Mouse (Mus musculus) limb, embryonic 11.5 days (tissue): ENCODE measurements at regions not wholly inside any gene's neighbourhood (a gene's known extent, or its start where the extent isn't known, plus 50 kb on each side); places are given as distances from the start of the nearest gene placed in this dataset.

Experiments
- ATAC-seq: fragments of 200-750 bp; cut with Nextera tagmentation; 2 replicates; pipeline ENCODE4 v1.8.0; 2017; ENCODE audit warnings: low read depth; ENCODE audit not compliant: insufficient number of reproducible peaks, low FRiP score, low TSS enrichment
- DNase-seq: peaks from one replicate; pipeline ENCODE4 v3.0.0-alpha.2; 2015; ENCODE audit warnings: low spot score
- H3K27ac ChIP-seq: fragments of 300-500 bp; sonication (generic); replicated peaks from 2 replicates; pipeline ENCODE4 v1.5.1; 2014; ENCODE audit warnings: low read depth, mild to moderate bottlenecking, low read length
- H3K27me3 ChIP-seq: fragments of 300-500 bp; sonication (generic); 2 replicates; pipeline ENCODE4 v1.6.1; 2014; ENCODE audit warnings: mild to moderate bottlenecking, low read length, mixed read lengths; ENCODE audit not compliant: control insufficient read depth, insufficient read depth
- H3K36me3 ChIP-seq: fragments of 300-500 bp; sonication (generic); 2 replicates; pipeline ENCODE4 v1.6.1; 2014; ENCODE audit warnings: mild to moderate bottlenecking, low read length, moderate library complexity, mixed read lengths; ENCODE audit not compliant: control insufficient read depth, insufficient read depth
- H3K4me1 ChIP-seq: fragments of 300-500 bp; sonication (generic); 2 replicates; pipeline ENCODE4 v1.6.1; 2014; ENCODE audit warnings: low read length, mixed read lengths; ENCODE audit not compliant: control insufficient read depth, insufficient read depth
- H3K4me2 ChIP-seq: fragments of 300-500 bp; sonication (generic); 2 replicates; pipeline ENCODE4 v1.6.1; 2014; ENCODE audit warnings: low read depth, mild to moderate bottlenecking, moderate library complexity; ENCODE audit not compliant: severe bottlenecking
- H3K4me3 ChIP-seq: fragments of 300-500 bp; sonication (generic); 2 replicates; pipeline ENCODE4 v1.5.1; 2014; ENCODE audit warnings: low read depth, low read length
- H3K9ac ChIP-seq: fragments of 300-500 bp; sonication (generic); 2 replicates; pipeline ENCODE4 v1.6.1; 2014; ENCODE audit warnings: mild to moderate bottlenecking, low read length
- H3K9me3 ChIP-seq: fragments of 300-500 bp; sonication (generic); 2 replicates; pipeline ENCODE4 v1.6.1; 2016; ENCODE audit warnings: low read length; ENCODE audit not compliant: control insufficient read depth
- WGBS: fragments of 180-500 bp; shearing (Covaris S2); extraction: QIAGEN DNeasy Blood & Tissue Kit; methylation state at CpG from one replicate; pipeline ENCODE4 v1.1.7; 2014; 5-methylcytosine and 5-hydroxymethylcytosine counted together

GRCm38 (mm10) chr12:59382812-59383211 lies 163.3 kb upstream of the Fbxo33 start:
- H3K9ac ChIP-seq: no peak overlapping the region
- ATAC-seq: no peak
- H3K4me2 ChIP-seq: no peak overlapping the region
- no peaks in the 10 kb centered on the region for H3K4me1 ChIP-seq
- H3K36me3 ChIP-seq: no peaks in the 10 kb centered on the region
- no peaks in the 10 kb centered on the region for H3K9me3 ChIP-seq
- H3K4me3 ChIP-seq: no peak overlapping the region
- WGBS: 28% methylated on average over 3 of the region's 3 CpGs
- H3K27me3 ChIP-seq: no peaks in the 10 kb centered on the region
- peak; percentile 75 for DNase-seq
- H3K27ac ChIP-seq: no peak overlapping the region

GRCm38 (mm10) chr12:59341586-59341985 lies 122.1 kb upstream of the Fbxo33 start:
- 88% methylated on average over 2 of the region's 2 CpGs for WGBS
- no peaks in the 10 kb centered on the region for H3K27me3 ChIP-seq
- H3K27ac ChIP-seq: no peak overlapping the region
- H3K9me3 ChIP-seq: no peaks in the 10 kb centered on the region
- DNase-seq: no peak
- H3K4me2 ChIP-seq: no peak overlapping the region
- H3K36me3 ChIP-seq: no peaks in the 10 kb centered on the region
- no peak overlapping the region for H3K4me3 ChIP-seq
- H3K4me1 ChIP-seq: no peaks in the 10 kb centered on the region
- ATAC-seq: no peak
- no peak overlapping the region for H3K9ac ChIP-seq

DNA sequence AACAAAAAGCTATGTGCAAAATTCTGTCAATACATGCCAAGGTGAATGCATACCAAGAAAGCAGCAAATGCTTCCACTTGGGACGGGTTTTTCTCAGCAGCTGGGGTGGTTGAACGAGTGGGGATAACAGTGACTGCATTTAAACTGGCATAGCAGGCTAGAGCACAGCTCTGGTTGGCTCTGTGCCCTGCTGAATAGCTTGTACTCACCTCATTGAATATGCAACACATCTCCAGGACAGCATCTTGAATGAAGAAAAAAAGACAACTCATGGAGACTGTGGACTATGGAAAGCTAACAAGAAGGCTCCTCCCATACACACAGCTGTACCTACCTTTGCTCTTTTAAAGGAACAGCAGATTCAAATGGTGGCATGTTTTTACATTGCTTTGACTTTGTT lies 111.2 kb upstream of the Fbxo33 start:
- Histone ChIP-seq H3K9ac (no peak overlapping the region), H3K36me3 (no peaks in the 10 kb centered on the region), H3K4me1 (no peaks in the 10 kb centered on the region), H3K9me3 (no peaks in the 10 kb centered on the region), H3K4me3 (no peak overlapping the region), H3K27ac (no peak overlapping the region), H3K4me2 (no peak overlapping the region), H3K27me3 (no peaks in the 10 kb centered on the region)
- DNase-seq: no peak
- no peak for ATAC-seq
- WGBS: 79% methylated on average over 2 of the region's 2 CpGs

DNA sequence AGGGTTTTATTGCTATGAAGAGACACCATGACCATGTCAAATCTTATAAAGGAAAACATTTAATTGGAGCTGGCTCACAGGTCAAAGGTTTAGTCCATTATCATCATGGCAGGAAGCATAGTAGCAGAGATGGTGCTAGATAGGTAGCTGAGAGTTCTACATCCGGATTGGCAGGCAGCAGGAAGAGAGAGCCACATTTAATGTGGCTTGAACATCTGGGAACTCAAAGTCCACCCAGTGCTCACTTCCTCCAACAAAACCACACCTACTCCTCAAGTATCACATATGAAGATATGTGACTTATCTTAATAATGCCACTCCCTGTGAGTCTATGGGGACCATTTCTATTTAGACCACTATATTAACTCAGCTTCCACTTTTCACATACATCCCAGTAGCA lies 93.2 kb upstream of the Fbxo33 start:
- H3K27ac ChIP-seq: no peak overlapping the region
- ATAC-seq (no peak), DNase-seq (no peak)
- H3K9ac ChIP-seq: no peak overlapping the region
- H3K4me3 ChIP-seq: no peak overlapping the region
- no peak overlapping the region for H3K4me2 ChIP-seq
- H3K27me3 ChIP-seq: no peaks in the 10 kb centered on the region
- no peaks in the 10 kb centered on the region for H3K36me3 ChIP-seq
- H3K4me1 ChIP-seq: no peaks in the 10 kb centered on the region
- WGBS: 79% methylated on average over 1 of the region's 1 CpGs
- no peaks in the 10 kb centered on the region for H3K9me3 ChIP-seq

DNA sequence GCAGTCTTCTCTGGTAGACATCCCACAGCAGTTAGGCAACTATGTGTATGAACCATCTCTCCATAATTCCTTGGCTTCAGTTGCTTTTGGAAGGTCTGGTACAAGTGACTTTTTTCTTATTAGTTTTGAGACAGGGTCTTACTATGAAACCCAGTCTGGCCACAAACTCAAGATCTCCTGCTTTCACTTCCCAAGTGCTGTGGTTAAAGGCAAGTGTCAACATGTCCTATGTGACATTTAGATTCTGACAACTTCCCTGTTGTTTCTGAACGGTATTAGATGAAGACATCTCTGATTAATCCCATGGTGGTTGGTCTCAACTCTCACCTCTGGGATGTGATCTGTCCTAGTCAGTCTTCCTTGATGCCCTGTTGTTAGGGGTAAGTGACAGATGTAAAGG lies 88.4 kb upstream of the Fbxo33 start:
- no peak overlapping the region for H3K4me2 ChIP-seq
- H3K4me1 ChIP-seq: no peaks in the 10 kb centered on the region
- no peak overlapping the region for H3K9ac ChIP-seq
- DNase-seq (no peak), ATAC-seq (no peak)
- H3K9me3 ChIP-seq: no peaks in the 10 kb centered on the region
- no peaks in the 10 kb centered on the region for H3K36me3 ChIP-seq
- H3K27ac ChIP-seq: no peak overlapping the region
- WGBS: 78% methylated on average over 1 of the region's 1 CpGs
- no peak overlapping the region for H3K4me3 ChIP-seq
- no peaks in the 10 kb centered on the region for H3K27me3 ChIP-seq

DNA sequence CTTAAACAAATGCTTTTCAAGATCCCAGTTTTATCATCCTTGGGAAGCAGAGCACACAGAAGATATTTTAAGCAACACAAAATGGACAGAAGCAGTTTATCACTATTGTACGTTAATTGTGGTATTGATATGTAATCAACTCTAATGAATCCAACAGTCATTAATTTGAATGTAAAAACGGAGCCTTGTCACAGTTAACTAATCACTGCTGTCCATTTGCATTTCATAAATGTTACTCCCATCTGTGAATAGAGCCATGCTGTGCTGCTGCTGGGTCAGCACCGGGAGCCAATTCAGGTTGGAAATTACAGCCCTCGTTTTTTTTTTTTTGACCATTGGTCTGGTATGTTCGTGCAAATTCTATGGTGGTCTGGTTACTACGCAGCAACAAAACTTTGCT lies 85.0 kb upstream of the Fbxo33 start:
- H3K4me3 ChIP-seq: no peak overlapping the region
- WGBS: 74% methylated on average over 6 of the region's 6 CpGs
- H3K4me1 ChIP-seq: no peaks in the 10 kb centered on the region
- DNase-seq: no peak
- no peaks in the 10 kb centered on the region for H3K27me3 ChIP-seq
- H3K4me2 ChIP-seq: no peak overlapping the region
- no peaks in the 10 kb centered on the region for H3K36me3 ChIP-seq
- no peak overlapping the region for H3K9ac ChIP-seq
- ATAC-seq: no peak
- no peaks in the 10 kb centered on the region for H3K9me3 ChIP-seq
- no peak overlapping the region for H3K27ac ChIP-seq
